Mouse (Mus musculus): Measurements from ENCODE around the gene Oard1. TPM values are rescaled to one million over a fixed set of nuclear protein-coding genes. Genes with fewer than 3 reads are reported as not detected.
A peak's percentile ranks its signal among the peaks of the same experiment; 100 is the strongest.

Oard1 gene
- 3.5 and 4.1 TPM in 2 replicates for polyA plus RNA-seq (2012; rRNA removed)

DNA sequence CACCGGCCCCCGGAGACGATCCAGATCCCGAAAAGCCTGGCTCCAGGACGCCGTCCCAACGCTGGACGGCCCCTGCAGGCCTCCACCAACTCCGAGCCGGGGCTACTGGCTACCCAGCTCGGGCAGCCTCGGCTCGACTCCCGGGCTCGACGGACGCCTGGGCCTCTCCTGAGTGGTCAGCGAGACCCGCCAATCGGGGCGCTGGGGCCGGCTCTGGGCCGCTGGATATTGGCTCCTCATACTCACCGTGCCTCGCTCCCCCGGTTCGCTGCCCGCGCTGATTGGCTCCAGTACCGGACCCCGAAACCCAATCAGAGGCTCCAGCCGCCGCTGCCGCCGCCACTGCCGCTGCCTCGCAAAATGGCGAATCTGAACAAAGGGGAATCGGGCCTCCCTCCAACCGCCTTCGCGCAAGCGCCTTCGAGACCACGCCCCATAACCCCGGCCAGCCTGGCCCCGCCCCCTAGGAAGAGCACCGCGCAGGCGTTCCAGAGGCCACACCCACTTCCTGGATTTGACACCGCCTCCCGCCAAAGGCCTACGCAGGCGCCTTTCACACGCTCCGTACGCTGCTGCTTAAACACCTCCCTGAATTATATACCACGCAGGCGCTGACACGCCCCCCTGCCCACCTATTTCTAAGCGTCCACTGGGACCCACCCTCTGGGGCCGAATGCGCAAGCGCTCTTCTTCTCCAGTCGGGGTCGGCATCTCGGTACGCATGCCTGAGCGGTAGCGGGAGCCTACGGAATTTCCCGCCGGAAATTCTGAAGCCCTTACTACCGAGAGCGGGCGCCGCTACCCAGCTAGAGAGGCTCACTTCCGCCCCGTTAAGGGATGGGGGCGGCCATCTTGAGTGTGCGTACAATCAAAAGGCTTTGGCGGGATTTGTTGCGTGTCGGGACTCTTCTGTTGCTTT lies at the start of gene Oard1, which contains the start of gene Nfya:
TSS of gene Oard1 (plus strand) at position 635 of the 919 bp plus-strand sequence.
TSS of gene Nfya (minus strand) at position 527 of the 919 bp plus-strand sequence.
- H3K36me3 ChIP-seq (ENCODE audit: control insufficient read depth, insufficient read depth, low read length), result peaks cover 15% of the 10 kb centered on the region
- H3K27ac ChIP-seq (ENCODE audit: insufficient read depth, low read depth, low read length), result peak within 1 kb of the TSS; percentile 99
- H3K4me3 ChIP-seq (ENCODE audit: low read depth, low read length), result peak within 1 kb of the TSS; percentile 91
- WGBS, result under 1% methylated on average over 84 of the region's 84 CpGs
- peaks cover 3% of the 10 kb centered on the region; the same call in 1 of the 2 replicates for H3K4me1 ChIP-seq (ENCODE audit: control insufficient read depth, insufficient read depth, insufficient read length, low read length)
- H3K27me3 ChIP-seq (ENCODE audit: control insufficient read depth, insufficient read depth, low read length), result no peaks in the 10 kb centered on the region
- TF ChIP-seq CTCF (IDR thresholded peaks at IDR 0.05; ENCODE audit: extremely low read depth, insufficient read length, insufficient replicate concordance, low read depth, low read length), result no peak
- peak; percentile 59; the same call in 1 of the 2 replicates for TF ChIP-seq POLR2A (IDR thresholded peaks at IDR 0.05; ENCODE audit: low read depth, low read length)

DNA sequence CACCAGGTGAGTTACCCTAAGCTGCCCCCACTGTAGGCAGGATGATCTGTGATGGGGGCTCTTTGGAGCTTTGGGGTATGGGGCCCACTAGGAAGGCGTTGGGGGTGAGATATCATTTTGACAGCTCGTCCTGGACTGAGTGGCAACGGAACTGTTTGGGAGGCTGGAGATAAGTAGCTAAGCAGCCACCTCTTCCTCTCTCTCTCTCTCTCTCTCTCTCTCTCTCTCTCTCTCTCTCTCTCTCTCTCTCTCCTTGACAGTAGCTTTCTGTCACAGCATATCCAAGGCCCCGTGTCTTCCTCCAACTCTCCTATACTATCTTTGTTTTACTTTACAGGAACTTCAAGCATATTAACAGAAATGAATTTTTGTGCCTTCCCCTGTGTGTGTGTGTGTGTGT lies 49.4 kb upstream of the Oard1 start:
- H3K4me1 ChIP-seq (ENCODE audit: control insufficient read depth, insufficient read depth, insufficient read length, low read length), result no peaks in the 10 kb centered on the region
- TF ChIP-seq POLR2A (IDR thresholded peaks at IDR 0.05; ENCODE audit: low read depth, low read length), result no peak
- TF ChIP-seq CTCF (IDR thresholded peaks at IDR 0.05; ENCODE audit: extremely low read depth, insufficient read length, insufficient replicate concordance, low read depth, low read length), result no peak
- no peaks in the 10 kb centered on the region for H3K36me3 ChIP-seq (ENCODE audit: control insufficient read depth, insufficient read depth, low read length)
- H3K4me3 ChIP-seq (ENCODE audit: low read depth, low read length), result no peak overlapping the region
- H3K27me3 ChIP-seq (ENCODE audit: control insufficient read depth, insufficient read depth, low read length), result no peaks in the 10 kb centered on the region
- H3K27ac ChIP-seq (ENCODE audit: insufficient read depth, low read depth, low read length), result no peak overlapping the region
- WGBS, result 39% methylated on average over 4 of the region's 4 CpGs

DNA sequence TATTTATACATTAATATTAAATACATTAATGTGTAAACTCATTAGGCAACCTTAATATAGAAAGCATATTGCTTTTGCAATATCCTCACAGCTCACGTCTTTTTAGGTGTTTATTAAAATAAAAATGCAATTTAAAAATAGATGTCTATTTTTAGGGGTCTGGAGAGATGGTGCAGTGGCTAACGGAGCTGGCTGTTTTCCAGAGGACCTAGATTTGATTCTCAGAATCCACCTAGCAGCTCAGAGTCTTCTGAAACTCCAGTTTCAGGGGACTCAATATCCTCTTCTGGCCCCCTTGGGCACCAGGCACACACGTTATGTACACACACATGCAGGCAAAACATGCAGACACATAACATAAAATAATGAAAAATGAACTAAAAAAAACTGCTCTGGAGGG lies 47.5 kb upstream of the Oard1 start:
- Histone ChIP-seq H3K4me3 (ENCODE audit: low read depth, low read length) (no peak overlapping the region), H3K4me1 (ENCODE audit: control insufficient read depth, insufficient read depth, insufficient read length, low read length) (no peaks in the 10 kb centered on the region), H3K27ac (ENCODE audit: insufficient read depth, low read depth, low read length) (no peak overlapping the region), H3K36me3 (ENCODE audit: control insufficient read depth, insufficient read depth, low read length) (no peaks in the 10 kb centered on the region), H3K27me3 (ENCODE audit: control insufficient read depth, insufficient read depth, low read length) (no peaks in the 10 kb centered on the region)
- TF ChIP-seq CTCF (IDR thresholded peaks at IDR 0.05; ENCODE audit: extremely low read depth, insufficient read length, insufficient replicate concordance, low read depth, low read length), result no peak
- no peak for TF ChIP-seq POLR2A (IDR thresholded peaks at IDR 0.05; ENCODE audit: low read depth, low read length)
- WGBS, result 63% methylated on average over 3 of the region's 3 CpGs

DNA sequence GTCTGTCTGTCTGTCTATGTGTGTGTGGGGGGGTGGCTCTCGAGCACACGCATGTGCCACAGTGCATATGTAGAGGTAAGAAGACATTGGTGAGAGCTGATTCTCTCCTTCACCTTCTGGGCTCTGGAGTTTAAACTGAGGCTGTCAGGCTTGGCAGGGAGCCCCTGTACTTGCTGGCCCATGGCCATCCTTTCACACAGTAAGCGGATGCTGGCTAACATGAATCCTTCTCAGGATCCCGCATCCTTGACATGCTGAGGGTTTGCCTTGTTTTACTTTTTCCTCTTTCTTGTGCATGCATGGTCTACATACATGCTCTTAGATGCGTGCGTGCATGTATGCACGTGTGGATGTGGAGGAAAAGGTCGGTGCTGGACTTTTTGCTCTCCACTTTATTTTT lies 46.8 kb upstream of the Oard1 start:
- no peak overlapping the region for H3K4me3 ChIP-seq (ENCODE audit: low read depth, low read length)
- H3K36me3 ChIP-seq (ENCODE audit: control insufficient read depth, insufficient read depth, low read length), result no peaks in the 10 kb centered on the region
- no peaks in the 10 kb centered on the region for H3K27me3 ChIP-seq (ENCODE audit: control insufficient read depth, insufficient read depth, low read length)
- no peak overlapping the region for H3K27ac ChIP-seq (ENCODE audit: insufficient read depth, low read depth, low read length)
- H3K4me1 ChIP-seq (ENCODE audit: control insufficient read depth, insufficient read depth, insufficient read length, low read length), result no peaks in the 10 kb centered on the region
- no peak for TF ChIP-seq POLR2A (IDR thresholded peaks at IDR 0.05; ENCODE audit: low read depth, low read length)
- TF ChIP-seq CTCF (IDR thresholded peaks at IDR 0.05; ENCODE audit: extremely low read depth, insufficient read length, insufficient replicate concordance, low read depth, low read length), result no peak
- 77% methylated on average over 8 of the region's 8 CpGs for WGBS

DNA sequence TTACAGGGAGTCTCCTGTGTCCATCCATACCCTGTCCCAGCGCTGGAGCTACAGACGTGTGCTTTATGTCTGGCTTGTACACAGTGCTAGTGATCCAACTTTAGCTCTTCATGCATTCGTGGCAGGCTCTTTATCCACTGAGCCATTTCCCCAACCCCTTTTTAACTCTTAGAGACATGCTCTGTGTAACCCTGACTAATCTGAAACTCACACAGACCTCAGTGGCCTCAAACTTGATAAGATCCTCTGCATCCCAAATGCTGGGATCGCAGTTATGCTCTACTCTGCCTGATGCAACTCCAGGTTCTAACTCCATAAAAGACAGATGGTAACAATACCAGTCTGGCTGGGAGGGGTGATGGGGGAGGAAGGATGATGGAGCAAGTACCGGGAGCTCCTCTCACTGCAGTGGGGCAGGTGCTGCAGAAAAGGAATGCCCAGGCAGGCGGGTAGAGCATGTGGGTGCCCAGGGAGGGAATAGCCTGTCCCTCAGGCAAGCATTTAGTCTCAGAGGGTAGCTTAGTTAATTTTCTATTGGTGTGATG lies 46.3 kb upstream of the Oard1 start:
- WGBS, result 68% methylated on average over 6 of the region's 6 CpGs
- TF ChIP-seq POLR2A (IDR thresholded peaks at IDR 0.05; ENCODE audit: low read depth, low read length), result no peak
- TF ChIP-seq CTCF (IDR thresholded peaks at IDR 0.05; ENCODE audit: extremely low read depth, insufficient read length, insufficient replicate concordance, low read depth, low read length), result no peak
- Histone ChIP-seq H3K27me3 (ENCODE audit: control insufficient read depth, insufficient read depth, low read length) (no peaks in the 10 kb centered on the region), H3K27ac (ENCODE audit: insufficient read depth, low read depth, low read length) (no peak overlapping the region), H3K36me3 (ENCODE audit: control insufficient read depth, insufficient read depth, low read length) (no peaks in the 10 kb centered on the region), H3K4me1 (ENCODE audit: control insufficient read depth, insufficient read depth, insufficient read length, low read length) (no peaks in the 10 kb centered on the region), H3K4me3 (ENCODE audit: low read depth, low read length) (no peak overlapping the region)

DNA sequence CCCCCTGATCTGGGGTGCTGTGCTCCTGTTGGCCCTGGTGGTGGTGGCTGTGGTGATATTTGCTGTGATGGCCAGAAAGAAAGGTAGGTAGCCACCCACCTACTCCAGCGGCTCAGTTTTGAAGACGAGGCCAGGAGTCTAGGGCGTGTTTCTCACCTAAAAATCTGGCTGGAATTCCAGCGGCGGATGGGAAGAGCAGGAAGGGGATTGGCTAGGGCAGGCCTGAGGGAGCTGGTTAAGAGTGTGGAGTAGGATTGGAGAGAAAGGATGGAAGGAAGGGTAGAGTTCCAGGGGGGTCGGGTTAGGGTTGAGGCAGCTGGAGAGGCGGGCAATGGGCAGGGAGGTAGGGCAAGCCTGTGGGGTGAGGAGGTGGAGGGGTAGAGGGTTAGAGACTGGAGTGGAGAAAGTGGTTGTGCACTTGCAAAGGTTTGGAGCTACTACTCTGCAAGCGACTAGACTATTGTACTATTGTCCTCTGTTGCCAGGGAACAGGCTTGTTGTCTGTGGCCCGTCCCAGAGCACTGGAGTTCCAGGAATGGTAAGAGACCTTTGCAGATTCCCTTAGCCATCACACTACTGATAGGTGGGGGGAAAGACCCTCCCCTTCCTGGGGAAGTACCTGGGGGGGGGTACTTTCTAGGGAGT lies 44.2 kb upstream of the Oard1 start:
- no peak overlapping the region for H3K27ac ChIP-seq (ENCODE audit: insufficient read depth, low read depth, low read length)
- H3K36me3 ChIP-seq (ENCODE audit: control insufficient read depth, insufficient read depth, low read length), result no peaks in the 10 kb centered on the region
- H3K4me1 ChIP-seq (ENCODE audit: control insufficient read depth, insufficient read depth, insufficient read length, low read length), result no peaks in the 10 kb centered on the region
- TF ChIP-seq CTCF (IDR thresholded peaks at IDR 0.05; ENCODE audit: extremely low read depth, insufficient read length, insufficient replicate concordance, low read depth, low read length), result no peak
- no peak for TF ChIP-seq POLR2A (IDR thresholded peaks at IDR 0.05; ENCODE audit: low read depth, low read length)
- no peaks in the 10 kb centered on the region for H3K27me3 ChIP-seq (ENCODE audit: control insufficient read depth, insufficient read depth, low read length)
- no peak overlapping the region for H3K4me3 ChIP-seq (ENCODE audit: low read depth, low read length)
- 58% methylated on average over 9 of the region's 9 CpGs for WGBS

DNA sequence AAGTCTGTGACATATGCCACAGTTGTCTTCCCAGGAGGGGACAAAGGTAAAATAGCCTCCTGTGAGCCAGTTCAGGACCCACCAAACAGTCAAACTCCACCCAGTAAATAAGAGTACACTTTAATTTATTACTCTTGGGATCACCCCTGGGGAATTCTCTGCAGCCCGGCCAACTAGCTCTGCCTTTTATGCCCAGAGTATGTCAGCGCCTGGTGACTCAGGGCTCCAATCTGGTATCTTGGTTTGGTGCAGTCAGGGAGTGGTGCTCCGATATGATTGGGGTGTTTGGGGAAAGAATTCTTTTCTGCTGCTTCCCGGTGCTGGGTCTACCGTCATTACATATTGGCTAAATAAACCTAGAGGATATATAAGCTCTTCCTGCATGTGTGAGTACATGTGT lies 43.0 kb upstream of the Oard1 start:
- no peak overlapping the region for H3K27ac ChIP-seq (ENCODE audit: insufficient read depth, low read depth, low read length)
- TF ChIP-seq POLR2A (IDR thresholded peaks at IDR 0.05; ENCODE audit: low read depth, low read length) (no peak), CTCF (IDR thresholded peaks at IDR 0.05; ENCODE audit: extremely low read depth, insufficient read length, insufficient replicate concordance, low read depth, low read length) (no peak)

More for the DNA sequence above, 43.0 kb upstream of the Oard1 start:
- H3K4me3 ChIP-seq (ENCODE audit: low read depth, low read length), result no peak overlapping the region
- H3K4me1 ChIP-seq (ENCODE audit: control insufficient read depth, insufficient read depth, insufficient read length, low read length), result no peaks in the 10 kb centered on the region
- WGBS, result 43% methylated on average over 5 of the region's 5 CpGs
- H3K27me3 ChIP-seq (ENCODE audit: control insufficient read depth, insufficient read depth, low read length), result no peaks in the 10 kb centered on the region
- no peaks in the 10 kb centered on the region for H3K36me3 ChIP-seq (ENCODE audit: control insufficient read depth, insufficient read depth, low read length)

Measured in small intestine, adult 2 months (tissue).